Mouse (Mus musculus) CD4-positive helper T cell, adult 2 months (primary cell): Measurements from ENCODE around the gene Tph1.

Experiments used
- DNase-seq: peaks from one replicate; pipeline ENCODE4 v3.0.0-alpha.2; 2012; ENCODE audit warnings: low read depth, missing footprints, low spot score

Gene Tph1

GRCm38 (mm10) chr7:46648431-46649140 is 23.8 kb downstream of the Tph1 start:
- DNase-seq: no peak

DNA sequence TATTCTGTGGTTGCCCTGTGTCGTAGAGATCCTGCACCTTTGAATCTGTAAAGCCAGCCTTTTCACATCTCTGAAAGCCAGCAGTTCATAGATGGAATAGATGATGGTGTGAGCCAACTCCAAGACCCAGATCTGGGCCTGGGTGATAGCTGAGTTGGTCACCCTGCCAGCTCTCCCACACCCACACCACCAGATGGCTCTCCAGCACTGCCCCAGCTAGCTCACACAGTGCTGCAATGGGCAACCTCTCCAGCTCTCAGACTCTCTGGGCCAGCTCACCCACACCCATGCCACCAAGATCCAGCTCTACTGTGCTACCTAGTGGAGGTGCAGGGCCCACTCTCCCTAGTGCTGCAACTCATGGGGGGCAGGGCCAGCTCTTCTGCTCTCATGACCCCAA is 29.2 kb downstream of the Tph1 start:
- no peak for DNase-seq

- DNase-seq: no peak
These were observed 32.3 kb downstream of the Tph1 start for GRCm38 (mm10) chr7:46640062-46640461.

DNA sequence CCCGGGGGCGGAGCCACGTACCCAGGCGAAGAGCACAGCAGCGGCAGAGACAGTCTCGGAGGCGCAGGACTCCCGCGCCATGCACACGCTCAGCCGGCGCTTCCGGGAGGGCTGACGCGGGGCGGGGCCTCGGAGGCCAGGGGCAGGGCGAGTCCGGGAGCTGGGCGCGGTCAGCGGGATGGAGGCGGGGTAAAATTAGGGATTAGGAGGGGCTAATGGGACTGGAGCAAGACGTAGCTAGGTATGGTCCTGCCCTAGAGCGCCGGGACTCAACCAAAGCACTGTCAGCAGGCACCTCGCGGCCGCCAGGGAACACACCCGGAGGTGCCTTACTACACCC is 32.7 kb downstream of the Tph1 start, which contains the start of gene Sergef:
Gene Sergef (minus strand): TSS at position 116 of the 340 bp plus-strand sequence.
- peak; percentile 89 for DNase-seq

DNA sequence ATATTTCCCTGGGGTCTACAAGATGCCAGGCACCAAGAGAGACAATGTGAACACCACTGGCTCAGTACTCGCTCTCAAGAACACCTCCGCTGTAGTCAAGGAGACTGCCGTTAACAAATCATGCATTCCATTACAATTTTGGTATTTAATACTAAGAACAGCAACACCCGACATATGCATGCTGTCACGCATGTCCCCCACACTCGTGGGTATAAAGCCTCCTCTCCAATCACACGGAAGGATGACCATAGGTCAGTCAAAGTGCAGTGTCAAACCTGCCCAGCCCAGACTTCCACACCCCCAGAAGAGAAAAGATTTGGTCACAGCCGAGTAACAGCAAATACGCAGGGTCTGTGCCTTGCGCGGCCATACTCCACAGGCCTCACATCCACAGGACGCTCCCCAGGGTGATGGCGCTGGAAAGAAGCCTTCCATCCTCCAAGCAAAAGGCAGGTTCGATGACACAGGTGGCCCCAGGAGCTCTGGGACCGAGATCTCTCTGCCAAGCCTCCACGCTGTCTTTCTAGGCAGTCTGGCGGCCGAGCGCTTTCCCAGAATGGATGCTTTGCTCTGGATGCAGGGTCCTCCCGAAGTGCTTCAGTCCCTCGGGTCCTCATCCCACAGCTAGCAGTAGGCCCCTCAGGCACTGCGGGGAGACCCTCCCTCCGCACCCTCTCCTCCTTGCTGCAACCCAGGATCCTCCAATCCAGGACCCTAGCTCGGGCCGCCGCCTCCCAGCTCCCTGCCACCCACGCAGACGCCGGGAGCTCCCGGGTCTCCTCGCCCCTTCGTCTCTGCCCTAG is 33.2 kb downstream of the Tph1 start:
- peak; percentile 8 for DNase-seq

DNA sequence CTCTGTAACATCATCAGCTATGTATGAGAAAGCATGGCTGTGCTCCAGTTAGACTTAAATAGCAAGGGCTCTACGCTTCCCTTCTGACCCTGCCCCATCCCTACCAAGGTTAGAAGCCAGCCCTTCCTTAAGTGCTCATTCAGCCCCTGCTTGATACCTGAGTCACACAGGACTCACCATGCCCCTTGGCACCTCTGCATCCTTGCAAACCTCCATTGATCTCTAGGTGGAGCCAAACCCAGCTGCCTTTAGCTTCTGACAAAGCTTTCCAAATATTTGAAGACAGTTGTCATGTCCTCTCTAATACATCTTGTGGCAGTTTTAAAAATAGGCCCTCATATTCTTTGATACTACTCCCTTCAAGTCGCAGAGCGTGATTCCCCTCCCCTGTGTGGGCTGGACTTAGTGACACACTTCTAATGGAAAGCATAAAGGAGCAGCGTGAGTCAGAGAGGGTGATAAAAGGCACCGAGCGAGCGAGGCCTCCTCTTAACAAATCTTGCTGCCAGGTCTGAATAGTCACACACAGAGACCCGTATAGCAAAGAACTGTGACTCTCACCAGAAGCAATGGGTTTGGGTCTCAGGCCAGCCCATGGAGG is 43.9 kb downstream of the Tph1 start:
- no peak for DNase-seq

GRCm38 (mm10) chr7:46623979-46624378 is 48.4 kb downstream of the Tph1 start:
- no peak for DNase-seq

DNA sequence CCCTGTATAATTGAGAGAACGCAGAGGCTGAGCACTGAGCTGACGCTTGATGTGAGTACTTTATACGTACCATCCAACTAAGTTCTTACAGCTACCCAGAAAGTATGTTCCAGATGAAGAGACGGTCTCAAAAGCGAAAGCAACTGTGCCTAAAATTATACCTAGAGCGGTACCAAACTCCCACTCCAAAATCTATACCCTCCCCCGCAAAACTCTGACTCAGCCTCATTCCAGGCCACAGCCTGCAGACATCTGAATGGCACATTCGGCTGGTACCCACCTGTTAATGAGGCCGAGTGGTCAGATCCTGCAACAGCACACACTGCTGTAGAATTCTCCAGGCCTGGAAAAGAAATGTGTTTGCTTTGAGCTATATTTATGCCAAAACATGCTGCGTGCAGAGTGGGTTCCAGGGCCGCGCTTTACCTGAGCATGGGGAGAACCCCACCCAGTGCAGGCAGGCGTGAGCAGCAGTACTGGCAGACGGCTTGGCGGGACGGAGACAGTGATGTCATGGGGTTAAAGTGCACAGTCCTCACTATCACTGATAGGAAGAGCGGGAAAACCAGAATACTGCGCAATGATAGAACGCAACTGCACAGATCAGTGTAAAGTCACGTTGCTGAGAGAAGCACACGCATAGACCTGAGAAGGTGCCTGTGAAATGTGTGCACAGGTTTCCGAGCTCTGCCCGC is 53.8 kb downstream of the Tph1 start:
- DNase-seq: no peak

DNA sequence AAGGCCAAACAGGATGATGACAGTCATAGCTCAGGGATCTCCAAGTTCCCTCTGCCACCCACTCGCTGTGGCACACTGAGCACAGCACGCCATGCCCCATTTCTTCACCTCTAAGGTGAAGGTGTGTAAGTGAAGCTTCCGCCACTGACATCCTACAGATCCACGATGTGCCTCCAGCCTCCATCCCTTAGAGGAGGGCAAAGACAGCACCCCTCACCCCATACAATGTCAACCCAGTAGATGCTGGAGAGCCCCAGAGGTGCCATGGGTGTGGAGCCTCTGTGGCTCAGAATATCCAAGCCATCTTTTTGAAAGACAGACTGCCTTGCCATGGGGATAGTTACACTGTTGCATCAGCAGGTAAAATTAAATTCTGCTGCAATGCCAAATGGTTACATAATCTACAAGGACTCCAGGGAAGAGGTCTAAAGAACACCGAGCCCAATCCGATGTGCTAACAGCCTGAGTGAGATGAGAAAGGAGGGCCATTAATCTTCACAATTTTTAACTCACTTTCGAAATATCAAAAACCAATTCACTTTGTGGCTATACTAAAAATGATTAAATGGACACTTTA is 55.8 kb downstream of the Tph1 start:
- no peak for DNase-seq

DNA sequence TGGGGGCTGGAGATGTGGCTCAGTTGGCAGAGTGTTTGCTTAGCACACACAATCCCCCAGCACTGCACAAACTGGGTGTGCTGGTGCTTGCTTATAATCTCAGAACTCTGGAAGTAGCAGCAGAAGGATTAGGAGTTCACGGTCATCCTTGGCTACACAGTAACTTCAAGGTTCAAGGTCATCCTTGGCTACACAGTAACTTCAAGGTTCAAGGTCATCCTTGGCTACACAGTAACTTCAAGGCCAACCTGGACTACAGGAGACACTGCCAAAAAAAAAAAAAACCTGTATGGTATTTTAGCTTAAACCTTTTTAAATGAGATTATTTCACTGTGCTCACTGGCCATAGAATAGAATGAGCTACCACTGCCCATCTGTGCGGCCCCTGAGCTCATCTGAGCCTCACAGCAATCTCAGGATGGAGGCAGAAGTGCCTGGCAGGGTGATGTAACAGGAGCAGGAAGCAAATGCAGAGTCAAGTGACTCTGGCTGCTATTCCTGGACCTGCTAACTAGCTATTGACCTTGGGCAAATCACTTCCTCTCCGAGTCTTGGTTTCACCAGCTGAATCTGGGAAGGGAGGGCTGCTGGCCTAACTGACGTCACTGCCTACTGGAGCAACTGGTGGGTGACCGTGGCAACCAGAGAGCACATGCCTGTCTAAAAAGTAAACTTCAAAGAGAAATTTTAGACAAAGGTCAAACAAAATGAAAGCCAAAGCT is 56.9 kb downstream of the Tph1 start:
- DNase-seq: no peak

GRCm38 (mm10) chr7:46614263-46614662 is 58.1 kb downstream of the Tph1 start:
- no peak for DNase-seq

DNA sequence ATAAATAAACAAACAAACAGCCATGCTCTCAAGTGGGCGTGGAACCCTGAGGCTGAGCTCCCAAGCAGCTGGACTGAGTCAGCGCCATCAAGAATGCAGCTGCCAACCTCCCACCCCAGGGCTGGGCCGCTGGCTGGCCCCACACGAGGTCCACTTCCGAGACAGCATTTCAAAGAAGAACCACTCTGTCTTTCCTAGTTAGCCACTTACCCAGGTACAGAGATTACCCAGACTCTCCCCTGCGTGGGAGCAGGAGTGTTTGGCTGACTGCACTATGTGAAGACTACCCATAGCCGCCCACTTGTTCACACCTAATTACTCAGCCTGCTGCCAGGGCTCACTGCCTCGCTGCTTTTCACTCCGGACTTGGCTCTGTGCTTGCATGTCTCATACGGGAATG is 59.2 kb downstream of the Tph1 start:
- no peak for DNase-seq

- no peak for DNase-seq
These were observed 59.9 kb downstream of the Tph1 start for GRCm38 (mm10) chr7:46612421-46612937.

DNA sequence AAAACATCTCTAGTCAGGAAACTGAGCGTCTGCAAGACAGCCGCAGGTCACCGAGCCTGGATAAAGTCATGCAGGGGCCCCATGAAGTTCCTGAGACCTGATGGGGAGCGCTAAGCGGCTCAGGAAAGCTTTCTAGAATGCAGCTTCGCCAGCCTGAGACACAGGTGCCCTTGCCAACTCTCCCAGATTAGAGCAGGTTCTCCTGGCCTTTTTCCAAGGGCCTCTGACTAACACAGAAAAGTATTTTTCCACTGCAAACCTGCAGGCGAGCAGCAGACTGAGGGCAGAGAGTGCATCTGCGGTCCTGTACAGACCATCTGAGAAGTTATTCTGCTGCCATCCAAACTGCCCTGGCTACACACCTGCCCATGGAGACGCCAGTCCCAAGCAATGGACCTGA is 60.4 kb downstream of the Tph1 start:
- no peak for DNase-seq

DNA sequence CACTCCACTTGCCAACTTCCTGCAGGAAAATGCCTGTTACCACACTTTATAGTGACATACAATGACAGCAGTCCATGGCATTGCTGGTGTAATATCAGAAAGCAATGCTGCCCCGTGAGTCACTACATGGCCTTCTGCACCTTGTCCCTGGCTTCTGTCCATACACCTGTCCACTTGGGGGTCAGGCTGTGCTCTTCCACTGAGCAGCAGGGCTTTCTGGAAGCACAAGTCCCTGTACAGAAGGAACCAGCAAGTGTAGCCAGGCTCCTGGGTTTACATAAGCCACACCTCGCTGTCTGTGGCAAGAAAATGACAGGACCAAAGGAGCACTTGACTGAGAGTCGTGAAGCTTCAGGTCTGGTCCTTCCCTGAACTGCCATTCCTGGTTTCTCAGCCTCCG is 63.0 kb downstream of the Tph1 start:
- DNase-seq: no peak

DNA sequence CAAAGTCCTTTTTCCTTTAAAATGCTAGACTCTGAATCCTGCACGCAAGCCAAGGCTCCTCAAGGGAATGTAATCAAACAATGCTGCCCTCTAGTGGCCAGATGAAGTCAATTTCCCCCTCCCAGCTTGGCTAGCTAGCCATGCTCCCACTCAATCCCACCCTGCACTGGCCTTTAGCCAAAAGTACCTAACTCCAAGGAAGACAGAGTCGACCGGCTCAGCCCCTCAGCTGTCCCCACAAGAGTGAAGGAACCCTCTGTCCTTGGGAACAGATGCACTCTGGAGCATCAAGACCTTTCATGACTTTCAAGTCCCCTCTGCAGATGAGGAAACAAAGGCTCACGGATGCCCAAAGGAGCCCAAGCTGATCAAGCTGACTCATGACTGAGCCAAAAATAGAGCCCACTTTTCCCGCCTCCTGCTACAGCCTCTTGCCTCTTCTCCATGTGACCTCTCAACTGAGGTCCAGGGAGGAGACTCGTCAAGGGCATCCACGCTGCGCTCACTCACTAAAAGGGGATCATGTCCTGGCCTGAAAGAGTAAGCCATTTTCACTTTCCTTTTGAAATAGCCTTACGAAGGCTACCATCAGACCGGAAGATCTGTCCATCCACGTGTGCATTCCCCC is 64.8 kb downstream of the Tph1 start:
- no peak for DNase-seq

- DNase-seq: peak; percentile 78
These were observed 65.3 kb downstream of the Tph1 start for GRCm38 (mm10) chr7:46607031-46607426.

- DNase-seq: peak; percentile 73
These were observed 65.8 kb downstream of the Tph1 start for GRCm38 (mm10) chr7:46606391-46607030.

GRCm38 (mm10) chr7:46603051-46603450 is 69.3 kb downstream of the Tph1 start:
- no peak for DNase-seq

DNA sequence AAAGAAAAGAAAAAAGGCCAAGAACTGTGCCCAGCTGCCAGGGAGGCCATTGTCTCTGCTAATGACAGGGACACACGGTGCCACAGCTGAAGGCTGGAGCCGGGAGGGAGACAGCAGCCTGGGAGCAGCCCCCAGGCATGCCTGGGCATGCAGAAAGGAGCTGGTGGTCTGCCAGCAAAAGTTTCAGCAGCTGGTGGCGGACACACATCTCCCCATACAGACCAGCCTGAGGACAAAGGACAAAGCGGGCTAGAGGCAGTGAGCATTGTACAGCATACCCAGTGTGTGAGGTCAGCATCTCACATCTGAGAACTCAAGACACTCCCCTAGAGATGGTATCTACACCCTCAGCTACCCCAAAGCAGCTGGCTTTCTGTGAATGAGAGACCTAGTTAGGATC is 70.3 kb downstream of the Tph1 start:
- no peak for DNase-seq
